Mouse (Mus musculus) layer of hippocampus, adult 8-10 months (tissue): ENCODE results near the gene Rabgap1. TPM values are rescaled to one million over a fixed set of nuclear protein-coding genes. Genes with fewer than 3 reads are reported as not detected.

Source experiments
- DNase-seq, 2 experiments: peaks; one replicate each; pipeline ENCODE4 v3.0.0; 2022; ENCODE audit warnings: low spot score in 2 of 2
- total RNA-seq, 4 experiments: library from RNA; stranded (reverse); gene quantifications; 2 replicates each; pipeline ENCODE4 v1.2.4; 2022

The Rabgap1 gene
- total RNA-seq, 4 experiments from 2014 or later: 85.8 to 106 (median 90.2) TPM

DNA sequence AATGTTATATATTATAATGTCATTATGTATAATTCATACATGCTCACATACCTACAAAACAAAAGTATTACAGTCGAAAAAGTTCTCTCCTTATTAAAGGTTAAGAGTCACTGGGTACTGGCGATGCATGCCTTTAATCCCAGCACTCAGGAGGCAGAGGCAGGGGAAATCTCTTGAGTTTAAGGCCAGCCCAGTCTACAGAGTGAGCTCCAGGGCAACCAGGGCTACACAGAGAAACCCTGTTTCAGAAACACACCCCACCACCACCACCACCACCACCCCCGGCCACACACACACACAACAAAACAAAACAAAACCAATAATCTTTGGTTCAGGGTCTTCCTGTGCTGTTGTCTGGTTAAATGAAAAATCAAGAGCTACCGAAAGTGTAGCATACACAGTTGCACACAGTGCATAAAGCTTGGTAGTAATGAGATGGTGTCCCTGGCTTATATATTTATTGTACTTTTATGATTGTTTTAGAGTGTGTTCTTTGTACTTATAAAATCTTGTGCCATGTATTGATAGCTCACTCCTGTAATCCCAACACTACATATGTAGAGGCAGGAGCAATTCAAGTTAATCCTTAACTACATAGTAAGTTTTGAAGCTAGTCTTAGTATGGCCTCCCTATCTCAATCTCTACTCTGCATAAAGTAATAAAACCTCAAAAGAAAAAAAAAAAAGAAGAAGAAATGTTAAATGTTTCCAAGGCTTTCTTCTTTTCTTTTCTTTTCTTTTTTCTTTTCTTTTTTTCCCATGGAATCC lies 68.2 kb downstream of the Rabgap1 start:
- DNase-seq: no peak

DNA sequence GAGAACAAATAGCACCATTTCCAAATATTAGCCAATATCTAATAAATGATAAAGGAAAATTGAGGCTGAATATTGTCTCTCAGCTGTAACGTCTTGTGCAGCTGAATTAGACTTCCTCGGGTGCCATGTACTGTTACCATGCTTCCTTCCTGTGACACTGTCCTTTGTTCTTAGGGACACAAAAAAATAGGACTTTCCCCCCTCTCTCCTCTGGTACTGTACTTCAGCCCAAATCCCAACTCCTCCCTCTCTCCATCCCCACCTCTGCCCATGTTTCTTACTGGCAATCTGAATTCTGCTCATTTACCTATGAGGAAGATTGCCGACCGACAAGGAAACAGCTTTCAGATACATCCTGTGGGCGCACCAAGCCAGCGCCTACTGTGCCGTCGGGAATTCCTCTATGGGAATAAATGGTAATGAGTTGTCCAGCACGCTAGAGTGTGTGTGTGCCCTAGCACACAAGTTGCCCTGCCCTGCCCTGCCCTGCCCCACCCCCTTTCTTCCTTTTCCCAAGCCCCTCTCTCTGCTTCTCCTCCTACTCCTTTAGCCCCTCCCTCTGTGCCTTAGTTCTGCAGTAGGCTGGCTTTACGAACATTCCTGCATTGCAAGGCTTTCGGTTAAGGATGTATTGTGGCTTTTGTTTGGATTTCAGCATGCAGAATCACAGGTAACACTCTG lies 73.1 kb downstream of the Rabgap1 start, which contains the start of gene Gpr21:
TSS of gene Gpr21 (plus strand) at position 303 of the 681 bp plus-strand sequence.
- DNase-seq: no peak

DNA sequence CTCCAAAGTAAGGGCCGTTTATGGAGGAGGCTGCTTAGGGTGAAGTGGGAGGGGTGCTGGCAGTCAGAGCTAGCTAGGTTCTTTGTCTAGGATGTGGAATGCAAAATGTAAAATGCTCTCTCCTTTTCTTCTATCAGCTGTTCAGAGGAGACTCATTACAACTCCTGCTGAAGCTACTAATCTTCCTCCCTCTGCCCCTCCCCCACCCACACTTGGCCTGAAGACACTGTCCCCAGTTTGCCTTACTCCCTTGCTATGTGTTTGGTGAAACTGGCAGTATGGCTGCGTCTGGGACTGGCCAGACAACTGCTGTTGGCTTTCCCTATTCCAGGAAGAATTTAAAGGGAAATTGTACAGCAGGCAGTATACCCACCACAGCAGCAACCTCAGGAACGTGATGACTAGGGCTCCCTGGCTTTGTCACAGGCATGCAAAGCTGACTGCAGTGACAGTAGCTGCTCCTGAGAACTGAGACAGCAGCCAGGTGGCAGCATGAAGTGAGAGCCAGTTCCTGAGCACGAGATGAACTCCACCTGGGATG lies 73.9 kb downstream of the Rabgap1 start:
- peak in 1 of 2 experiments; percentile 19 for DNase-seq

DNA sequence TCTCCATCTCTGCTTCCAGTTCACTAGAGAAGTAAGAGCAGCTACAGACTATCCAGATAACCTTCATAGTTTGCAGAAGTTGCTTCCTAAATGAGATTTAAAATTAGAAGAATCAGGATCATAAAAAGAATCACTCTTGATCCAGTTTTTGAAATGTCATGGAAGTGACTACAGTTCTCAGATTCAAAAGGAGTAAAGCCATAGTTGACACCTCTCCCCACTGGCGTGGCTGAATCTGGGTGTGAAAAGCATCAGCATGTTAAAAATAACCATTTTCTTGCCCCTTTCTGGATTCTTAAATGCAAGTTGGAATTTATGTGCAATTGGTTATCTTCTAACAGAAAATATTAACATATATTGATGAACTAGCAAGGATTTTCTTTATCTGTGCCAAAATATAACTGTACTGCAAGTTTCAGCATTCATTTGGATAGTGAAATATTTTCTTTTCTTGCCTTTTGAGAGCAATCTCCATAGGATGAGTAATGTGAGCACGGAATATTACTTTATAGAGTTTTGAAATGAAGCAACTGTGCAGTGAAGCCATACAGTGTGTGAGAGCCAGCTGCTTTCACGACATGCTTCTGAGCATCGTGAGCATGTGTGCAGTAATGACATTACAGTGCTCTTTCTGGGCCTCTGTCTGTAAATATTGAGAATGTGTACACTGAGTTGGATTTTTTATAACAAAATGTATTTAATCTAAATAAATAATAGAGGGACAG lies 75.6 kb downstream of the Rabgap1 start:
- DNase-seq: no peak

DNA sequence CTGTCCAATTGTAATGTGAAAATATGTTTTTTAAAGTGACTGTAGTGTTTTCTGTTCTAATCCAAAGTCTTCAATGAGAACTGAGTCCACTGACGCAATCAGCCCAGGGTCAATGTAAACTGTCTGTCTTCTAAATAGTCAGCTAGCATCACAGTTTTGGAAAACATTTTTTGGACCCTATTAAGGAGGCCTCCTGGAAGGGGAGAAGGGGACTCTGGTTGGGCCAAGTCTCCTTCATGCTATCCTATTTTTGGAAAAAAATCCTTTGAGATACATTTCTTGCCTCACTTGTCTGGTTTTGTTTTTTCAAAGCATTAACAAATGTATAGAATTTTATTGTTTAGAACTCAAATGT lies 76.2 kb downstream of the Rabgap1 start:
- no peak for DNase-seq

DNA sequence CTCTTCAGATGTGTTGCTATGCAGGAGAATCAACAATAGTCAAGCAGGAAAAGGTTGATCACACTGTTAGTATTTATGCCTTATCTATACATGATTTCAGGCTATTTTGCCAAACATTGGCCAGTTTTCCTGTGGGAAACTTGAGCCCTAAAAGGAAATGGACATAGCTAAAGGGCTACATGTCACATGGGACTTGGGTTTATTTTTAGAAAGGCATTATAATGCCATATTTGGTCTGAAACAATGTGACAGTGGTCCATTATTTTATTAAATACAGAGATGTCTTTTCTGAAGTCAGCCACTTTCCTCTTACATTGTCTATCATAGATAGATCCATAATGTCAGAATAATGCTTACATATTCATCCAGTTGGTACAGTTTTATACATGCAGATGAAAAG lies 84.5 kb downstream of the Rabgap1 start:
- no peak for DNase-seq

DNA sequence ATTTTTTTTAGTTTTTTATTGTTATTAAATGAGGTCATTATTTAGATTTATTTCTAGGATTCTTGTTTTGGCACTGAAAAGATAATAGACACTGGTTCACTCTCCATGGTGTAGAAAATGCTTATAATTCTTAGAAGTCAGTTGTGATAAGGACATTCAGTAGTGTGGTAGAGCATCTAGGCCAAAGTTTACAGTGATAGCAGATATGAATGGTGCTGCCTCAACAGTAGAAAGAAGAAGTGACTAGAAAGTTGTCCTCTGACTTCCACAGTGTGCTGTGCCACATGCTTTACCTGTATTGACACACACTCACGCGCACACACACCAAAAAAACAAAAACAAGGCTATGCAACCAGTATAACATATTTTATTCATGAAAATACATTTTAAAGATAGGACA lies 86.3 kb downstream of the Rabgap1 start:
- no peak for DNase-seq

DNA sequence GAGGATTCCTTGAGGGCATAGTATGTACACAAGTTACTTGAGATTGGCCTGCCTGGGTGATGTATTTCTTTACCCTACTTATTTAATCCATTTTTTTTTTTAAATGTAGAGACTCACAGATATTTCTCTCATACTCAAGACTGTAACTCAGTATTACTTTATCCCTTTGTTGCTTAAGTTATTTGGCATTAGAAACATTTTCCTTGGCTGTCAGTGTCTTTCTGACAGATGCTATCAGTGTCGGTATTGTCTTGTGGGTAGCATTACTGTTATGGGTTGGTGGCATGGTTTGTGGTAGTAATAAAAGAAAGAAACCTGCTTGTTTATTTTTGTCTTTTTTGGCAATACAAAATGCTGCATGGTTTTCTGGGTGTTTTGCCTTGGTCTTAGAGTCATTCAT lies 87.7 kb downstream of the Rabgap1 start:
- DNase-seq: no peak

GRCm38 (mm10) chr2:37531639-37532038 lies 88.6 kb downstream of the Rabgap1 start:
- no peak for DNase-seq

DNA sequence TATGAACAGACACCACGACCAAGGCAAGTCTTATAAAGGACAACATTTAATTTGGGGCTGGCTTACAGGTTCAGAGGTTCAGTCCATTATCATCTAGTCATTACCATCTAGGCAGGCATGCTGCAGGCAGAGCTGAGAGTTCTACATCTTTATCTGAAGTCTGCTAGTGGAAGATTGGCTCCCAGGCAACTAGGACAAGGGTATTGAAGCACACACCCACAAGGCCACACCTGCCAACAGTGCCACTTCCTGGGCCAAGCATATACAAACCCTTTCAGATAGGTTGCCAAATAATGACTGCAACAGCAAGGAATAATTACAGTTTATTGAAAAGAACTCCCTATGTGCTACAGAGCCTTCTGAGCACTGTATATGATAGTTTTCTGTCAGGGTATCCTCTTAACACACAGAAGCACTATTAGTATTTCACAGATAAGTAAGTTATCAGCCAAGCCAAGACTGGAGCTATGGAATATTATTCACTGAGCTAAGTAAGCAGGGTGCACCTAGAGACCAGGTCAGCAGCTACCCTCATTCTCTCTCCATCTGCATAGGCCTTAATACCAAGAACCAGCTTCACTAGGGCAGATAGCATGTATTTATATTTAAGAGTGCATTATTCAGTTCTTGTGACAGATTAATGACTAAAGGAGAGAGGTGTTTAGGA lies 106.4 kb downstream of the Rabgap1 start:
- DNase-seq: no peak

GRCm38 (mm10) chr2:37556366-37556765 lies 113.3 kb downstream of the Rabgap1 start:
- DNase-seq: no peak

GRCm38 (mm10) chr2:37565579-37565978 lies 122.5 kb downstream of the Rabgap1 start:
- DNase-seq: no peak

DNA sequence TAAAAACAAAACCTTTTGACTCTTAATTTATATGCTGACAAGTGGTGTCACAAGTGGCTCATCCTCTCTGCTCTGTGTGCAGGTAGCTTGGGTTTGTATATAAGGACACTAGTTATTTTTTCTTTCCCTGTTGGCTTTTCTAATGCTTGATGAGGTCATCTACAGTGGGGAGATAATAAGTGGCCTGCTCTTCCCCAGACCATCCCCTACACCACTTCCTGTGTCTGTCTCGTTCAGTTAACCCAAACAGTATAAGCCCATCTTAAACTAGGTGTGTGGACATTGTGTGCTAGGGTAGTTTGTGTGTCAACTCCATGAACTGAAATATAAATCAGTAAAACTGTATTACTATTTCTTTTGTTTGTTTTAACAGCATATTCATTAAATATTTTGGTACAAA lies 123.0 kb downstream of the Rabgap1 start:
- no peak for DNase-seq

DNA sequence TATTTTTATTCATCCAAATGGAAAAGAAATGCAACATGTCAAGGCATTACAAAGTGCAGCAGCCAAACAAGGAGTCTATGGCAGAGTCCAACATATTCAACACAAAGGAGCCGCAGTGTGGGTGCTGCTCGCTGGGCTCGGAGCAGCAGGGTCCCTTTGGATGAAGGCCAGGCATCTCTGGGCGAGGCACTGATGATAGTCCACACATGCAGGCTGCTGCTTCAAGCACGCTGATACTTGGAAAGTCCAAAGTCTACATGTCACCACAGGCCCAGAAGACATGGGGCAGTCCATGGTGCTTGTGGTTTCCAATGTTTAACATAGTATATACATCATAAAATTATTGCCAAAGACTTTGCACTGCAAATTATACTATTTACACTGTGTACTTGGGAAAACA lies 126.8 kb downstream of the Rabgap1 start:
- no peak for DNase-seq

DNA sequence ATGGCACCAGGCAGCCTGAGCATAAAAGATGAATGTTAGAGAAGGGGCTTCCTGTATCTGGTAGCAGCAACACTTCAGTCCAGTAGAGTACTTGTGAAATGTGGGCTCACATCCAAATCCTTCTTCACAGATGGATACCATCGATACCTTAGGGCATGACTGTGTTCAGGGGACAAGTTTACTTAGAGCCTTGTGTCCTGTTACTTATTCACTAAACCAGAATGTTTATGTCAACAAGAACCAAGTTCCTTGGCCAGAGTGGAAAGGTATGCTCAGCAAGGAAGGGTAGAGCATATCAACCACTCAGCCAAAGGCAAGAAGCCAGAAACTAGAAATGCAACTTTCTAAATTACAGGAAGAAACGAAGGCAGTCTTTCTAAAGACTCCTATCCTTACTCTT lies 127.6 kb downstream of the Rabgap1 start:
- no peak for DNase-seq

DNA sequence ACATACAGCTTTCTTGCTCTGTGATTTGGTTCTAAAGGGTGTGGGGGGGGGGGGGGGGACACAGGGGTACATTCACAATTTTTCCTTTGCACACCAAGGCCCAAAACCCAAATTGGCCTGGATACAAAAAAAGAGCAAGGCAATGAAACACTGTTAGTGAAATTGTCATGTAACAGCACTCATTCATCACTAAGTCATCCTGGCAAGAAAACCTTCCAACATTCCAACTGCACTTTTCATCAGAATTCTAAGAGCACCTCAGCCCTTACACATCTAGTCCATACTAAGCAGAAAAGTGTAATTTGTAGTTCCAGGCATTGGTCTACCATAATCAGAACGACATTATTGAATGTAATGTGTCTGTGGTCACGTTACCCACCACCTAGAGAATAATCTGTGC lies 129.1 kb downstream of the Rabgap1 start:
- DNase-seq: no peak

- DNase-seq: peak in 1 of 2 experiments; percentile 33
Measured at GRCm38 (mm10) chr2:37576661-37577060, 133.6 kb downstream of the Rabgap1 start.

- no peak for DNase-seq
Measured at GRCm38 (mm10) chr2:37578185-37578584, 135.1 kb downstream of the Rabgap1 start.

DNA sequence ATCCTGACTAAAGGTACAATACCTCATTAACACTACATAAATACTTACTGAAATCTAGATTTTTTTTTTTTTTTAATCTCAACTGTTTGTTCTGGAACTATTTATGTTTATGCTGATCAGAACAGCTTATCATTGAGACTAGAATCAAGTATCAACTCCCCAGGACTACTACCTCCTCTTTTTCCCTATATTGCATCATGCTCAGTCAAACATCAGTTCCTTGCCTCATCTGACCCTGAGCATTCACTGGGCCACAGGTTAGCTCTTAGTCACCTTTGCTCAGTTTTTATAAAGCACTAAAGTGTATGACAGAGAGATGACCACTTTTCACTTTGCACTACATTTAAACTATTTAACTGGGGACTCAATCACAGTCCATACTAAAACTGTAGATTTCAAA lies 144.8 kb downstream of the Rabgap1 start:
- DNase-seq: no peak
